Mouse (Mus musculus): ENCODE measurements around the gene Ccdc92b.

Ccdc92b gene

DNA sequence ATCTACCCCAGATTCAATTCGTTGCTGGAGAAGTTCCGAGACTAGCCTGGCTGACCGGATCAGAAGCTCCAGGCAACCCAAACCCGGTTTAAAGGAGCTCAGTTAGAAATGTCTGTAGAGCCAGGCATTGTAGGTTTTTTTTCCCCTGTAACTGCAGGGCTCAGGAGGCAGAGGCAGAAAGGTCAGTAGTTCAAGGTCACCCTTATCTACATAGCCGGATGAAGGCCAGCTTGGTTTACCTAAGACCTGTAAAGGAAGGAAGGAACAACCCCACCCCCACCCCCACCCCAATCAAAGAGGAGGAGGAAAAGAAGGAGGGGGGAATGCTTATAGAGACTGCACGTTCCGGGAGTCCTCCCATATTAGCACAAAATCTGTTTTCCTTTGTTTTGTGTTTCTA lies 8.0 kb upstream of the Ccdc92b start:
- DNase-seq (ENCODE audit: low read depth, low spot score): no peak

DNA sequence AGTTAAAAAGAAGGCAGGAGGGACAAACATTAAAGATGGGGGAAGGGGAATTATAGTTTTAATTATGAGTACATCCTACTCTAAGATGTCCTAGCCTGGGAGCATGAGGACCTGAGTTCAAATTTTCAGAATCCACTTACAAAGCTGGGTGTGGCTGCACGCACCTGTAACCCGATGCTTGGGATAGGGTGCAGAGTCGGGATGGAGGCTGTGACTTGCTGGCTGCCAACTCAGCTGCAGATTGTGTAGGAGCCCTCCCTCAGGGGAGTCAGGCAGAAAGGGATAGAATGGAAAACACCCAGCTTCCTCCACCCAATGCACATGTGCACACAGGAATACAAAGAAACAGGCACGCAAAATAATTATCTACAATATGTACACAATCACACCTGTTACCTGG lies 6.0 kb upstream of the Ccdc92b start:
- no peak for DNase-seq (ENCODE audit: low read depth, low spot score)

DNA sequence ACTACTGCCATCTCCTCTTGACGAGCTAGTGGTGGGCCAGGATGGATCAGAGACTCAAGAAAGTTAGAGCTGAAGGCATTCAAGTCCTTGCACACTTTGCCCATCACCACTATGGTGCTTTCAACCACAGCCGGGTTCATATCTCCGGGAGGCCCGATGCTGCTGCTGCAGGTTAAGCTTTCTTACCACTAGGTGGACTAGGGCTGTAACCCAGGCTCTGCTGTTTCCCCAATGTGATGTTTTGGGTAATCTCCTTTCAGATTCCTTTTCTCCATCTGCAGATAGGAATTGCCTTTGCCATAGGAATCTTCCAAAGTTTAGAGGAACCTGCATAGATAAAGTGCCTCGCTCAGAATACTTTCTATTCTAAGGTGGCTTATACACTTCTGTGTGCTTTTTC lies 3.8 kb upstream of the Ccdc92b start:
- no peak for DNase-seq (ENCODE audit: low read depth, low spot score)

DNA sequence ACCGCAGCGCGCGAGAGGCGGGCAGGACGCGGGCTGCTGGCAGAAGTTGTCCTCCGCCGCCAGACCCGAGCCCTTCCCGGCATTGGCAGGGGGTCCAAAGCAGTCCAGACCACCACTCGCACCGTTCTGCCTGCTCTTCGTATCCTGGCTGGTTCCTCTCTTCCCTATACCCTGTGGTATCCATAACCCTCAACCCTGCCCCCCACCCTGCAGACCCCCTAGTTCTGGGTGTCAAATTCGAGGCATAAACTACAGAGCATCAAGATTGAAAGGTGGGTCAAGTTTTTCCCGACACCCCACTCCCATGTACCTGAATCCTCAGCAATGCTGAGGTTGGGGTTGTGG lies 523 bp downstream of the Ccdc92b start:
- DNase-seq (ENCODE audit: low read depth, low spot score): no peak

DNA sequence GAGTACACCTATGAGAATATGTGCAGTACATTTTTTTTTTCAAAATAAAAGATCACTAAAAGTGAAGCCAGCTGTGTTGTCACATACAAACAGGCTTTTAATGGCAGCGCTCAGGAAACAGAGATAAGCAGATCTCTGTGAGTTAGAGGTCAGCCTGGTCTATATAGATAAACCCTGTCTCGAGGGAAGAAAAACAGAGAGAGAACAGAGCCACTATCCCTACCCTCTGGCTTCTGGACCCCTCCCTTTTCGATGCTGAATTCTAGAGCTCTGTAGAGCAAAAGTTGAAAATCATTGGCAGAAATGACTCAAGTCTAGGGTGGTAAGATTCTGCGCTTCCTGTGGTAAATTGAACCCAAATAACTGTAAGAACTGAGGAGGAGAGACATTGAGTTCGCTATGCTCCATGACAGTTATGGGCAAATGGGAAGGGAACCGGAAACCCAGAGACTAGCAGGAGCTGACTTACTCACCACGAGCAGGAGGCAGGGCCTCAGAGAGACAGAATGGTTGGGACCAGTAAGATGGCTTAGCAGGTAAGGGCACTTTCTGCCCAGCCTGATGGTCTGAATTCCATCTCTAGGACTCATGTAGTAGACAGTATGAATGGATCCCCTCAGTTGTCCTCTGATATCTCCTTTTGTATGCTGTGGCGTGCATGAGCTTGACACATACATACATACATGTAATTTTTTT lies 2.7 kb downstream of the Ccdc92b start:
- no peak for DNase-seq (ENCODE audit: low read depth, low spot score)

DNA sequence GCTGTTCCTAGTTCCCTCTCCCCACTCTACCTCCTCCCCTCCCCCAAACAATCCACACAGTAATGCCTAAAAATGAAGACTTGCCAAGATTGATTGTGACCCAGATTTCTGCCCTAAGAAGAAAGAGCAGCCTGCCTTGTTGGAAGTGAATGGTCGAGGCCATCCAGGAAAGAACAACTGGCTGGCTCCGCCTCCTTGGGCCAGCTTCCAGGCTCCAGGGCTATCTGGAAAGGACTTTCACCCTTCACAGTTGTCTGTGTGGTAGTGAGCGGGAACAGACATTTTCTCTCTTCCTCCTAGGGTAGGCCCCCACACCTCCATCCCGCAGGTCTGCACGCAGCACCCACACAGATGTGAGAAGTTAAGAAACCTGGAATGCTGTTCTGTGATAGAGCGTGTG lies 4.3 kb downstream of the Ccdc92b start:
- DNase-seq (ENCODE audit: low read depth, low spot score): no peak

DNA sequence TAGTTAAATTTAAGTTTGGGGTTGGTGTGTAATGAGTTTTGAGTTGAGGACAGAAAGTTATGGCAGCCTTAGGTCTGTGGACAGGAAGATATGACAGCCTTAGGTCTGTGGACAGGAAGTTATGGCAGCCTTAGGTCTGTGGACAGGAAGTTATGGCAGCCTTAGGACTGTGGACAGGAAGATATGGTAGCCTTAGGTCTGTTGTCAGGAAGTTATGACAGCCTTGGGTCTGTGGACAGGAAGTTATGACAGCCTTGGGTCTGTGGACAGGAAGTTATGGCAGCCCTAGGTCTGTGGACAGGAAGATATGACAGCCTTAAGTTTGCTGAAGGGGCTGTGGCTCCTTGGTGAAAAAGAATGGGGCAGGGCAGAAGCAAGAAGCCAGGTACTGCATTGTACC lies 5.9 kb downstream of the Ccdc92b start:
- no peak for DNase-seq (ENCODE audit: low read depth, low spot score)

DNA sequence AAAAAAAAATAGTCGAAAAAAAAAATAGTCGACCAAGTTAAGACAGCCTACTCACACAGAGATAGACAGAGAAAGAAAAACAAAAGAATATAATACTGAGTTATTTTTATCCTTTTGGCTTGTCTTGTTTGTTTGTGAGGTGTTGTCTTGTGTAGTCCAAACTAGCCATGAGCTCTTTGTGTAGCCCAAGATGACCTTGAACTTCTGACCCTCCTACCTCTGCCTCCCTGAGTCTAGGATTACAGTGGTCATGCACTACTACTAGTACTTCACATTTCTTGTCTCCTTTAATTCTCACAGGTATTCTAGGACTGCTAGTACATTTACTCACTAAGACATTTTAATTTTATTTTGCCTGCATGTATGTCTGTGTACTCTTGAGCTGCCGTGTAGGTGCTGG lies 8.1 kb downstream of the Ccdc92b start:
- no peak for DNase-seq (ENCODE audit: low read depth, low spot score)

DNA sequence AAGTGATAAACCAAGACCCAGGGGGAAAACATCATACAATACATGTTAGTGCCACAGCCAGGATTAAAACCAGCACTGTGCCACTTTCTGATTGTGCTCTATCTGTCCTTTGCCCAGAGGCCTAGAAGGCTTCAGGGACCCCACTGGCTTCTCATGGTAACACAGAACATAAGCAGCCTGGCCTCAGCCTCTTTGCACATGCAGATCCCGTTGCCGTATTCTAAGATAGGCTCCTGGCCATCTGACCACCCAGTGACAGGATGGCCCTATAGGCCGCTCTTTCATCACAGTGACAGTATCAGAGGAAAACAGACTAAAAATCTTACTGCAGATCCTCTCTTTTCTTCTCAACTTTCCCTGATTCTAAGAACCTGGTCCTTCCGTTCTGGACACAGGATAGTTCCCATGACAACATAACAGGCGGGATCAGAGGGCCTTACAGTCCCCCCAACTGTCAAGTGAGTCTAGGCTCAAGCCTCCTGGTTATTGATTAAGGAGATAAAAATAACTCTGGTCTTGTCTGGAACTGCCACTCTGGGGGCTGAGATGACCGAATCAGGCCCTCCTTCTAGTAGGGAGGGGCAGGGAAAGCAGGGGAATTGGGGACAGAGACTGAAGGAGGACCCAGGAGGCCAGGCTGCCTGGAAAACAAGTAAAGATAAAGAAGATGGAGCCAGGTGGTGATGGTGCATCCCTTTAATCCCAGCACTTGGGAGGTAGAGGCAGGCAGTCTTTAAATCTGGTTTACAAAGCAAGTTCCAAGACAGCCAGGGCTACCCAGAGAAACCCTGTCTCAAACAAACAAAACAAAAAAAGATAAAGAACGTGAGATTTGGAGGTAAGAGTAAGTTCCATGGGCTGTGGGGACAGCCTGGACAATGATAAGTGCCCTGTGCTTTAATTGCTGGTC lies 12.7 kb downstream of the Ccdc92b start:
- DNase-seq (ENCODE audit: low read depth, low spot score): no peak

DNA sequence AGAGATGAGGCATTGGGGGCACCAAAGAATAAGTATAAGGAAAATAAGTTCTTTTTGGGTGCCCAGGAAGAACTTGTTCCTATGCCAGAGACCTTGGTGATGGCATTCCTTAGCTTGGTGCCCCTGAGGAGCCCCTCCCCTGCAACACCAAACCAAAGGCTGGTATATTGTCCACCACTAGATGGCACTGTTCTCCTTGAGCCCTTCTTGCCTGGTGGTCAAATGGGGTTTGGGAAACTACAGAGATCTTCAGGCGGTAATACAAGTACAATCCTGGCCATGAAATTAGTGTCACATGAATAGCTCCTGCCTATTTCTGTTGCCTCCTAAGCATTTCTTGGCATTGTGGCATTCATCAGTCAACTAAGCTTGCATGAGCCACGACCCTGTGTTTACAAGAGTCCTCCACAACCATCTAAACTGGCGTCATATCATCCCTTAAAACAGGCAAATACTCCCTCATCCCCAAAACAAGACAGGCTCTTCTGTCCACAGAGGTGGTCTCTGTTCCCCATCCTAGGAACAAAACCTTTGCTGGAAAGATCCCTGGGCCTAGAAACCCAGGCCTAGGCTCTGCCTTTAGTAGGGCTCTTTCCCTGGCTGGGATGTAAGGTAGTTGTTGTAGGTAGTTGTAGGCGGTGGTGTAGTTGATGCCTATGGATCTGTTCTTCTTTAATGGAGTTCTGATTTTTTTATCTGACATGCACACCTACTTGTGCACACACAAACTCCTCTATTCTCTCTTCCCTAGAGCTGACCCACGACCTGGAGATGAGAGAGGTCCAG lies 15.3 kb downstream of the Ccdc92b start:
- peak; percentile 87 for DNase-seq (ENCODE audit: low read depth, low spot score)

DNA sequence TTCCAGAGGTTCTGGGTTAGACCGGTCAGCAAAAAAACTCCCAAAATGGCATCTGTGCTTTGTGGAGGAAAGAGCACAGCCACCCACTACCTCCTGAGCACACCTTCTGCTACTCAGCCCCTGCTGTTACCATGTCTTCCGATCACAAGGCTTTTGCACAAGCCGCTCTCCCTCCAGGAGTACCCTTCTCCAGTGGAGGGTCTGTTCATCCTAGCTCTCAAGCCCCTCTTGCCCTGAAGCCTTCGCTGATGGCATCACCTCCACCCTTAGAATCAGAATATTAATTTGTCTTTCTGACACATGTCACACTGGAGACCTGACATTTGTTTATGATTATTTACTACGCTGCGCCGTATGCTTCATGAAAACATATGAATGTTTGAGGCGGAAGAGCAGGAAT lies 18.1 kb downstream of the Ccdc92b start:
- no peak for DNase-seq (ENCODE audit: low read depth, low spot score)

DNA sequence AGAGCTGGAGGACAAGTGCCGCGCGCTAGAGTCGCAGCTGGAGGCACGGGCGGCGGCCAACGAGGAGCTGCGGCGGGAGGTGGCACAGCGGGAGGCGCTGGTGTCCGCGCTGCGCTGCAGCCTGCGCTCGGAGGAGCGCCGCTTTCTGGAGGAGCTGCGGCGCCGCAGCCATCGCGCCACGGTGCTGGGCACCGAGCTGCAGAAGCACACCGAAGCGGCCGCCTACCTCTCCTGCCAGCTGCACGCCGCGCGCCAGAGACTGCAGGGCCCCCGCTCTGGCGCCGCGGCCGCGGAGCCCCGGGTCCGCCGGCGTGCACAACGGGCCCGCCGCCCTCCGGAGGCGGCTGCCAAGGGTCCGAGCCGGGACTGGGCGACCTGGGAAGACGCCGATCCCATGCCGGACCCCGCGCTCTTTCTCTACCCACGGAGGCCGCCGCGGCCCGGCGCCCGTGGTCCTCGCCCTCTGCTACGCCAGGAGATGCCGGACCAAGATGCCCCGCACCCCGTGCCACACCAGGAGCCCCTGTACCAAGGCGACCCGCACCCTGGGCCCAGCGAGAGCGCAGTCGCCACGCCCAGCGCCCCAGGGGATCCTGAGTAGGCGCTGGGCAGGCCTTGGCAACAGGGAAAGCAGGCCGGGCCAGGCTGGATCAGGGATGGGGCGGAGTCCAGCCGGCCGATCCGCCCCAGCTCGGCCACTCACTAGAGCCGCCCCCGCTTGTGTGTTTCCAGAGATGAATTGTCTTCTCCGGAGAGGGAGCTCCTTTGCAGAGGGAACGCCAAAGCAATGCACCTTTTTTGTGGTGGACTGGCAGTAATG lies 18.8 kb downstream of the Ccdc92b start:
- peak; percentile 88 for DNase-seq (ENCODE audit: low read depth, low spot score)

DNA sequence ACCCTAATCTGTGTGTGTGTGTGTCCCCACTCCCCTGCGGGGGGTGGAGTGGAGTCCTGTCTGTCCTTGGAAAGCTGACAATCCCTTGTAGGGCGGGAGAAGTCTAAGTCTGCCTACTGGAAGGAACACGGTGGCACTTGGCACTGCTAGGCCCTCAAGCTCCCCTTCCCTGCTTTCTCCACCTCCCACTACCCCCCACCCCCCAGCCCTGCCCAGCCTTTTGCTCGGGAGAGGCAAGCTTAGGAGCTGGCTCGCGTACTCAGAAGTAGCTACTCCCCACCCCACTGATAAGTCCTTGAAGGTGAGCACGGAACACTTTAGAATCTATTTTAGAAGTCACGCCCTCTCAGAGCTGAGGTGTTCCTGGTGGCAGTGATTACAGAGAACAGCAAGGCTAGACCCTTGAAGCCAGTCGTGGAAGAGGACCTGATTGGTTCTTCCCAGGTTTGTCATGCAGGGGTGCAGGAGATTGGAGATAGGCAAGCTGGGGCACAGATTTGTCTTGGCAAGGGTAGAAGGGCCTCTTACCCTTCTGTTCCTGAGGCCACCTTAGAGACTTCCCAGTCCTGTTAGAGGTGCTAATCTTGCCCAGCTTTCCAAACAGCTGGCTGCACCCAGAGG lies 19.5 kb downstream of the Ccdc92b start:
- no peak for DNase-seq (ENCODE audit: low read depth, low spot score)

DNA sequence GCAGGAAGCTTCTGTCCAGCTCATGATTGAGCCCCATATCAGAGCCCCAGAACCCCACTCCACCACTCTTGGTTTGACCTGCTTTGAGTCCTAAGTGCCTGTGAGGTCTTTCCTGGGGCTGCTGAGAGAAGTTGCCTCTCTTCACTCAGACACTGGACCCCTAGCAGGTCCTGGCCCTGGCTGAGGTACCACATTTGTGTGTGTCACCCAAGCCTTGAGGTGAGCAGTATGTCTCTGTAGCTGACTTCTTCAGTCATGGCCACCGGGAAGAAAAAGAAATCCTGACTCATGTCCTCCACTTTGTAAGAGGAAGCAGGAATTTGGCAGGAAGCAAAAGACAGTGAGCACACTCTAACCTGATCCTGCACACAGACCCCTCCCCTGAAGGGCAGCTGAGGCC lies 20.2 kb downstream of the Ccdc92b start:
- DNase-seq (ENCODE audit: low read depth, low spot score): no peak

DNA sequence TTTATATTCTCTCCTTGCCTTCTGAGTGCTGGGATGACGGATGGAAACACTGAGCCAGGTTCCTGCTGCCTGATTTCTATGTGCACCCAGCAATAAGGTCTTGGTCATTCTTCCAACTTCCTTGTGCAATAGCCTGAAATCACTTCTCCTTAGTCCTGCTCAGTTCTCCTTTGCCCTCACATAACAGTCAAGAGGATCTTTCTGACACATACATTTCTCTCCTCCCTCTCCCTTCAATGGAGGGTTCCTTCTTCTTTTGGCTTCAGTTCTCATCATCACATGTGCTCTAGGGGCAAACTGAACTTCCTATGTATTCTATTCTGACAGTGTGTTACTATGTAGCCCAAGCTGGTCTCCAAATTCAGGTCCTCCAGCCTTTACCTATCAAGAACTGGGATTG lies 28.6 kb downstream of the Ccdc92b start:
- peak; percentile 37 for DNase-seq (ENCODE audit: low read depth, low spot score)

DNA sequence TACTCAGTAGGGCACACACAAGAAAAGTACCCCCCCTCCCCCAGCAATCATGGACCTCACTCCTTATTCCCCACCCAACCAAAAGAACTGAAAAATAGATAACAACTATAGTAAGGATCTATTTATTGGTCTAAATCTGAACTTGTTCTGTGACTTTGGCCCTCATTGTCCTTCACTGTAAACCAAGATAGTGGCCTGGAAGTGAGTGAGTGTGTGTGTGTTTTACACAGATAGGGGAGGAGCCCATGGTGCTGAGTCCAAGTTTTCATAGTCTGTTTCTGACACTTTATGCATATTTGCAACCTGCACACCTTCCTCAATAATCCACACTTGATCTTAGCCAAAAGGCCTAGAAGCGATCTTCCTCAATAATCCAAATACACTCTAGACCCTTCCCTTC lies 29.3 kb downstream of the Ccdc92b start:
- no peak for DNase-seq (ENCODE audit: low read depth, low spot score)

DNA sequence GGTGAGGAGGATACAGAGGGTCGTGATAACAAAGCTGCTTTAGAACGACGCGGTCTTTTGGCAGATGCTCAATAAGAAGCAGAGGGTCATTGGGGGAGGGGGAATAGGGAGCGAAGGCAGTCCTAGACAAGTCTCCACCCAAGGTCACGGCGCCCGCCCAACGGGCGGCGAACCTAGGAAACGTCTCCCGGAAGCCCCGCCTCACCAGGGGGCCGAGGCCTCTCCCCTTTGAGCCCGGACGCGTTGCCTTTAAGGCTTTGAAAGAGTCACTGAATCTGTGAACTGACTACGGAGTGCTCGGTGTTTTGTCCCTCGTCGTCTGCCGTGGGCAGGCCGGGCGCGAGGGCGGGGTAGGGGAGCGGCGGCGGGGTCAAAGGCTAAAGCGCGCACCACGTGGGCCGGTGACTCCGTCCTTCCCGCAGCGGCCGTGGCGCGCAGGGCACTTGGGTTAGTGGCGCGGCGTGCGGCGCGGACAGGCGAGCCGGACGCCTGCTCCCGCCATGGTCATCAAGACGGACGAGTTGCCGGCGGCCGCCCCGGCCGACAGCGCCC lies 29.8 kb downstream of the Ccdc92b start, which contains the start of gene Cluh:
Gene Cluh, plus strand, starts transcription at position 401 of the 552 bp plus-strand sequence.
- DNase-seq (ENCODE audit: low read depth, low spot score): peak; percentile 94

DNA sequence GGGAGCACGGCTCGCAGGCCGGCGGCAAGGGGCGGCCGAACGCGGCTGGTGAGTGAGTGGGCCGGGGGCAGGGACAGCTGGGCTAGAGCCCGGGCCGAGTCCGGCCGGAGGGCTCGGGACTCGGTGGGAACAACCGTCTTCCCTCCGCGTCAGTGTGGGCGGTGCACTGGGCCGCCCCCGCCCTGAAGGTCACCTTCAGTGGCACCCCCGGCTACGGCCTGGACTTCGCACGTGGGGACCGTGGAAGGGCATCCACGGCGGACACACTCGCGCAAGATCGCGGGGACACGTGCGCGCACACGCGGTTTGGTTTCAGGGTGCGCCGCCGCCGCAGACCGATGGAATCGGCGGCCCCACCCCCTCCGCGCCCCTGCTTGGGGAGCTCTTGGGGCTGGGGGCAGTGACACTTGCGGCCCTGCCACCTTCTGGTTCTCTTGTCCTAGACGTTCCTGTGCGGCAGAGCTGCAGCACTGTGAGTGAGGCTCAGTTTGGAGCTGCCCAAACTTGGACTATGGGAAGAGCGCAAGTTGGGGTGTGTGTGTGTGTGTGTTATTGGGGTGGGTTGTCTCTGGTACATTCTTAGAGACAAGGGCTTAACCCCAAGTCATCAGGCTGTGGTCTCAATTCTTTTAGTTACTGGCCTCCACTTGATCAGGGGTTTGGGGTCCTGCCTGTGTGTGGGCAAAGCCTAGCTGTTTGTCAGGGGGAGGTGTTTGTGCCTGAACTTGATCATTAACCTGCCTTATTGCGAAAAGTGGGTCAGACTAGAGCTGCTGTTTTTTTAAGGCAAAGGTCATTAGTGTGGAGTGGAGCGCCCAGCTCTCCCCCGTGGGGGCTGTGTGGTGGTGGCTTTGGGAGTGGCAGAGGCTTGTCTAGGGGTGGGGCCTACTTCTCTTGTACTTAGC lies 30.5 kb downstream of the Ccdc92b start:
- DNase-seq (ENCODE audit: low read depth, low spot score): peak; percentile 50

DNA sequence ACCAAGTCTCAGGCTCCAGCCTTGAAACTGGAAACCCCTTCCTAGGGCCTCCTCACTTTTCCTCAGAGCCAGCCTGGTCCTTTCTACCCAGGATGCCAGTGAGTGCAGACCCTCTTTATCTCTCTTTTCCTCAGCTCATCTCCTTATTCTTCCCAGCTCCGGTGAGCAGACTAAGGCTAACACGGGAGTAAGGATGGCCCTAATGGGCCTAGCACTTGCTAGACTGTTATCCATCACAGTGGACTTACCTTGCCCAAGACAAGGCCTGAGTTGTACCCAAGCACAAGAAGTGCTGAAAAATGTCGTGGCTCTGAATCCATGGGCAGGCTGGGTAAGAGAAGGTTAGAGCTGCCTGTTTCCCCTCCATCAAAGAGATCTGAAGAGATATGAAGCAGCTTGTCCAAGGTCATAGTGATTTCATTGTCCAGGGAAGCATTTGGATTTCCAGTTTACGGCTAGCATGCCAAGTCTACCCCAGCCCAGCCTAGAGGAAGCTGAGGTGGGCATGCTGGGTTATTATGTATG lies 31.2 kb downstream of the Ccdc92b start:
- peak; percentile 9 for DNase-seq (ENCODE audit: low read depth, low spot score)

All from 3T3-L1 (cell line).